In genomic region chr10:120115249-120115648, GRCm38 (mm10) we compare ENCODE assay signal across 21 mouse cellular contexts. TPM values are rescaled to one million over a fixed set of nuclear protein-coding genes. Genes with fewer than 3 reads are reported as not detected.
DNase-seq lines count a peak whose midpoint lies in the region; TF ChIP-seq lines count a peak whose summit lies in the region.
"Had no signal": no experiment of that assay in that cellular context is flagged by ENCODE, and none has a peak within 500 bp of the region (broad histone marks: within the 10 kb centered on the region; RNA-seq: fewer than 3 reads in every experiment).

No protein-coding gene starts in this region.

- DNase-seq in cerebellum, postnatal 10 days, result peak; percentile 19 to 28
- no peak for DNase-seq in cerebellum, adult 9-10 months
- peak; percentile 54 for DNase-seq in R1 (ENCODE audit: low read depth, low spot score)
- no peak for DNase-seq in left cerebral cortex, postnatal 10 days (ENCODE audit: extremely low spot score in 1 of 2, low spot score in 2 of 2)
- no peak for DNase-seq in heart, postnatal 10 days
- DNase-seq: adrenal gland, adult 8-10 months; adrenal gland, postnatal 25 days; cerebellum, adult 11-12 months; cerebellum, adult 8-10 months; cerebellum, postnatal 25 days; forebrain, postnatal 0 days; gastrocnemius, postnatal 25 days; heart, adult 18-20 months; heart, postnatal 14 days had no signal

- H3K4me3 ChIP-seq in ES-Bruce4 (ENCODE audit: low read depth, low read length), result no peak overlapping the region
- H3K4me3 ChIP-seq: embryonic facial prominence, embryonic 12.5 days; embryonic facial prominence, embryonic 15.5 days; heart, embryonic 12.5 days; heart, embryonic 15.5 days; hindbrain, embryonic 12.5 days; hindbrain, embryonic 15.5 days had no signal

- no peak for TF ChIP-seq POLR2A in ES-Bruce4 (IDR thresholded peaks at IDR 0.05; ENCODE audit: insufficient read depth, low read length)

- no peaks in the 10 kb centered on the region for H3K27me3 ChIP-seq in ES-Bruce4 (ENCODE audit: control insufficient read depth, insufficient read depth, low read length, poor library complexity, severe bottlenecking)
- H3K27me3 ChIP-seq: embryonic facial prominence, embryonic 12.5 days; embryonic facial prominence, embryonic 15.5 days; heart, embryonic 12.5 days; heart, embryonic 15.5 days; hindbrain, embryonic 12.5 days; hindbrain, embryonic 15.5 days had no signal

- H3K27ac ChIP-seq in ES-Bruce4 (ENCODE audit: insufficient read depth, low read length), result peak overlapping the region; percentile 98
- H3K27ac ChIP-seq: embryonic facial prominence, embryonic 12.5 days; embryonic facial prominence, embryonic 15.5 days; heart, embryonic 15.5 days; hindbrain, embryonic 12.5 days; hindbrain, embryonic 15.5 days had no signal

- no peaks in the 10 kb centered on the region for H3K4me1 ChIP-seq in ES-Bruce4 (ENCODE audit: control insufficient read depth, insufficient read depth, low read length)
- H3K4me1 ChIP-seq: heart, embryonic 15.5 days; hindbrain, embryonic 12.5 days had no signal

- intact Hi-C loops in left cerebral cortex, postnatal 10 days (cut with DNase I), result no loop called here
- intact Hi-C loops in heart, postnatal 10 days (cut with DNase I), result no loop called here

- peaks cover 7% of the 10 kb centered on the region for H3K36me3 ChIP-seq in ES-Bruce4 (ENCODE audit: control insufficient read depth, insufficient read depth, low read length, poor library complexity, severe bottlenecking)
- H3K36me3 ChIP-seq: embryonic facial prominence, embryonic 12.5 days; embryonic facial prominence, embryonic 15.5 days; heart, embryonic 12.5 days; heart, embryonic 15.5 days; hindbrain, embryonic 12.5 days; hindbrain, embryonic 15.5 days had no signal

- no peaks in the 10 kb centered on the region; the same call in 1 of the 2 replicates for H3K9me3 ChIP-seq in ES-Bruce4 (replicated peaks; ENCODE audit: control insufficient read depth, insufficient read depth, low read length, poor library complexity, severe bottlenecking)
- H3K9me3 ChIP-seq: embryonic facial prominence, embryonic 12.5 days; embryonic facial prominence, embryonic 15.5 days; heart, embryonic 12.5 days; heart, embryonic 15.5 days; hindbrain, embryonic 12.5 days; hindbrain, embryonic 15.5 days had no signal

- TF ChIP-seq CTCF in ES-Bruce4 (IDR thresholded peaks at IDR 0.05; ENCODE audit: low read depth, low read length), result no peak

- no peak for TF ChIP-seq EP300 in ES-Bruce4 (IDR thresholded peaks at IDR 0.05; ENCODE audit: insufficient read depth, low read depth, low read length)

- H3K9ac ChIP-seq in ES-Bruce4 (ENCODE audit: low read depth, poor library complexity, severe bottlenecking), result peak overlapping the region; percentile 46
- H3K9ac ChIP-seq: embryonic facial prominence, embryonic 12.5 days; embryonic facial prominence, embryonic 15.5 days; forebrain, postnatal 0 days; heart, embryonic 12.5 days; heart, embryonic 15.5 days; hindbrain, embryonic 12.5 days; hindbrain, embryonic 15.5 days had no signal

RNA-seq across cellular contexts. Expression of gene Helb, which starts 2.5 kb away (rescaled TPM):
- 30.4 and 30.9 TPM in 2 replicates for polyA plus RNA-seq in ES-Bruce4 (2011; ENCODE audit: insufficient read depth, insufficient read length, low read depth, missing spikeins)
- total RNA-seq in left cerebral cortex, postnatal 10 days (2021), result 1 to 10 TPM; 2.6 to 3.7 TPM
- 10 to 100 TPM; 10.6 to 12.0 TPM for total RNA-seq in heart, postnatal 10 days (2021)

Comparison
In these comparisons a context has a peak if more than half of its experiments do, and no peak if none do; other contexts are left out.
1. DNase-seq: peak in cerebellum, postnatal 10 days (2 of 2) and R1 (single experiment); none in cerebellum, adult 9-10 months (single experiment), left cerebral cortex, postnatal 10 days (0 of 2) and heart, postnatal 10 days (0 of 2).